Mouse (Mus musculus): ENCODE measurements around the gene Nup214. TPM values are rescaled to one million over a fixed set of nuclear protein-coding genes. Genes with fewer than 3 reads are reported as not detected.

The Nup214 gene
- polyA plus RNA-seq, 1 experiment from 2014 or later, result 72.7 TPM

- no peak overlapping the region for H3K9ac ChIP-seq (ENCODE audit: low read length)
- no peaks in the 10 kb centered on the region for H3K27me3 ChIP-seq (ENCODE audit: control insufficient read depth, insufficient read depth, low read length)
- WGBS, result 85% methylated on average over 10 of the region's 10 CpGs
- H3K4me3 ChIP-seq (ENCODE audit: low read depth, low read length), result no peak overlapping the region
- no peaks in the 10 kb centered on the region for H3K9me3 ChIP-seq (ENCODE audit: control insufficient read depth, low read length)
- ATAC-seq (ENCODE audit: insufficient read depth, low FRiP score, low TSS enrichment) (no peak), DNase-seq (ENCODE audit: low spot score) (no peak)
- H3K36me3 ChIP-seq (ENCODE audit: control insufficient read depth, insufficient read depth, low read length), result peaks cover 5% of the 10 kb centered on the region
- no peak overlapping the region for H3K4me2 ChIP-seq (ENCODE audit: low read depth)
- H3K4me1 ChIP-seq (ENCODE audit: control insufficient read depth, insufficient read depth, low read length), result no peaks in the 10 kb centered on the region; the same call in 1 of the 2 replicates
- H3K27ac ChIP-seq (ENCODE audit: low read depth, low read length), result no peak overlapping the region
These were observed 82.3 kb downstream of the Nup214 start for GRCm38 (mm10) chr2:32056524-32056923.

- no peak overlapping the region for H3K27ac ChIP-seq (ENCODE audit: low read depth, low read length)
- peaks cover 2% of the 10 kb centered on the region for H3K36me3 ChIP-seq (ENCODE audit: control insufficient read depth, insufficient read depth, low read length)
- ATAC-seq (ENCODE audit: insufficient read depth, low FRiP score, low TSS enrichment), result no peak
- H3K9ac ChIP-seq (ENCODE audit: low read length), result no peak overlapping the region
- no peaks in the 10 kb centered on the region; the same call in 1 of the 2 replicates for H3K4me1 ChIP-seq (ENCODE audit: control insufficient read depth, insufficient read depth, low read length)
- 87% methylated on average over 2 of the region's 2 CpGs for WGBS
- H3K4me2 ChIP-seq (ENCODE audit: low read depth), result no peak overlapping the region
- no peaks in the 10 kb centered on the region for H3K27me3 ChIP-seq (ENCODE audit: control insufficient read depth, insufficient read depth, low read length)
- no peak for DNase-seq (ENCODE audit: low spot score)
- no peak overlapping the region for H3K4me3 ChIP-seq (ENCODE audit: low read depth, low read length)
- no peaks in the 10 kb centered on the region for H3K9me3 ChIP-seq (ENCODE audit: control insufficient read depth, low read length)
These were observed 83.1 kb downstream of the Nup214 start for GRCm38 (mm10) chr2:32057360-32057759.

GRCm38 (mm10) chr2:32057794-32058193, 83.6 kb downstream of the Nup214 start:
- no peaks in the 10 kb centered on the region for H3K9me3 ChIP-seq (ENCODE audit: control insufficient read depth, low read length)
- no peak overlapping the region for H3K4me3 ChIP-seq (ENCODE audit: low read depth, low read length)
- DNase-seq (ENCODE audit: low spot score), result no peak
- no peak for ATAC-seq (ENCODE audit: insufficient read depth, low FRiP score, low TSS enrichment)
- no peaks in the 10 kb centered on the region for H3K36me3 ChIP-seq (ENCODE audit: control insufficient read depth, insufficient read depth, low read length)
- no peak overlapping the region for H3K27ac ChIP-seq (ENCODE audit: low read depth, low read length)
- H3K4me2 ChIP-seq (ENCODE audit: low read depth), result no peak overlapping the region
- WGBS, result 81% methylated on average over 4 of the region's 4 CpGs
- no peaks in the 10 kb centered on the region for H3K27me3 ChIP-seq (ENCODE audit: control insufficient read depth, insufficient read depth, low read length)
- H3K4me1 ChIP-seq (ENCODE audit: control insufficient read depth, insufficient read depth, low read length), result no peaks in the 10 kb centered on the region; the same call in 1 of the 2 replicates
- no peak overlapping the region for H3K9ac ChIP-seq (ENCODE audit: low read length)

- ATAC-seq (ENCODE audit: insufficient read depth, low FRiP score, low TSS enrichment), result no peak
- H3K9me3 ChIP-seq (ENCODE audit: control insufficient read depth, low read length), result no peaks in the 10 kb centered on the region
- H3K27ac ChIP-seq (ENCODE audit: low read depth, low read length), result no peak overlapping the region
- no peak for DNase-seq (ENCODE audit: low spot score)
- no peaks in the 10 kb centered on the region; the same call in 1 of the 2 replicates for H3K4me1 ChIP-seq (ENCODE audit: control insufficient read depth, insufficient read depth, low read length)
- H3K27me3 ChIP-seq (ENCODE audit: control insufficient read depth, insufficient read depth, low read length), result no peaks in the 10 kb centered on the region
- H3K4me2 ChIP-seq (ENCODE audit: low read depth), result no peak overlapping the region
- 74% methylated on average over 9 of the region's 9 CpGs for WGBS
- H3K9ac ChIP-seq (ENCODE audit: low read length), result no peak overlapping the region
- H3K36me3 ChIP-seq (ENCODE audit: control insufficient read depth, insufficient read depth, low read length), result no peaks in the 10 kb centered on the region
- no peak overlapping the region for H3K4me3 ChIP-seq (ENCODE audit: low read depth, low read length)
These were observed 84.0 kb downstream of the Nup214 start for GRCm38 (mm10) chr2:32058241-32058640.

GRCm38 (mm10) chr2:32058716-32059115, 84.5 kb downstream of the Nup214 start:
- H3K9ac ChIP-seq (ENCODE audit: low read length), result no peak overlapping the region
- H3K4me2 ChIP-seq (ENCODE audit: low read depth), result no peak overlapping the region
- no peak overlapping the region for H3K4me3 ChIP-seq (ENCODE audit: low read depth, low read length)
- H3K4me1 ChIP-seq (ENCODE audit: control insufficient read depth, insufficient read depth, low read length), result no peaks in the 10 kb centered on the region; the same call in 1 of the 2 replicates
- H3K27ac ChIP-seq (ENCODE audit: low read depth, low read length), result no peak overlapping the region
- no peaks in the 10 kb centered on the region for H3K36me3 ChIP-seq (ENCODE audit: control insufficient read depth, insufficient read depth, low read length)
- no peaks in the 10 kb centered on the region for H3K9me3 ChIP-seq (ENCODE audit: control insufficient read depth, low read length)
- no peak for ATAC-seq (ENCODE audit: insufficient read depth, low FRiP score, low TSS enrichment)
- 40% methylated on average over 5 of the region's 5 CpGs for WGBS
- no peaks in the 10 kb centered on the region for H3K27me3 ChIP-seq (ENCODE audit: control insufficient read depth, insufficient read depth, low read length)
- DNase-seq (ENCODE audit: low spot score), result no peak

- no peak overlapping the region for H3K4me2 ChIP-seq (ENCODE audit: low read depth)
- H3K9me3 ChIP-seq (ENCODE audit: control insufficient read depth, low read length), result no peaks in the 10 kb centered on the region
- H3K27me3 ChIP-seq (ENCODE audit: control insufficient read depth, insufficient read depth, low read length), result no peaks in the 10 kb centered on the region
- no peaks in the 10 kb centered on the region; the same call in 1 of the 2 replicates for H3K4me1 ChIP-seq (ENCODE audit: control insufficient read depth, insufficient read depth, low read length)
- ATAC-seq (ENCODE audit: insufficient read depth, low FRiP score, low TSS enrichment), result no peak
- no peak overlapping the region for H3K27ac ChIP-seq (ENCODE audit: low read depth, low read length)
- DNase-seq (ENCODE audit: low spot score), result no peak
- H3K4me3 ChIP-seq (ENCODE audit: low read depth, low read length), result no peak overlapping the region
- WGBS, result 79% methylated on average over 6 of the region's 6 CpGs
- H3K9ac ChIP-seq (ENCODE audit: low read length), result no peak overlapping the region
- H3K36me3 ChIP-seq (ENCODE audit: control insufficient read depth, insufficient read depth, low read length), result no peaks in the 10 kb centered on the region
These were observed 85.4 kb downstream of the Nup214 start for GRCm38 (mm10) chr2:32059613-32060012.

- Histone ChIP-seq H3K27me3 (ENCODE audit: control insufficient read depth, insufficient read depth, low read length) (no peaks in the 10 kb centered on the region), H3K4me1 (ENCODE audit: control insufficient read depth, insufficient read depth, low read length) (no peaks in the 10 kb centered on the region), H3K36me3 (ENCODE audit: control insufficient read depth, insufficient read depth, low read length) (no peaks in the 10 kb centered on the region), H3K9me3 (ENCODE audit: control insufficient read depth, low read length) (no peaks in the 10 kb centered on the region), H3K27ac (ENCODE audit: low read depth, low read length) (no peak overlapping the region), H3K4me2 (ENCODE audit: low read depth) (no peak overlapping the region), H3K4me3 (ENCODE audit: low read depth, low read length) (no peak overlapping the region), H3K9ac (ENCODE audit: low read length) (no peak overlapping the region)
- WGBS, result 67% methylated on average over 6 of the region's 6 CpGs
- DNase-seq (ENCODE audit: low spot score), result no peak
- no peak for ATAC-seq (ENCODE audit: insufficient read depth, low FRiP score, low TSS enrichment)
These were observed 86.1 kb downstream of the Nup214 start for GRCm38 (mm10) chr2:32060228-32060805.

- Histone ChIP-seq H3K9me3 (ENCODE audit: control insufficient read depth, low read length) (no peaks in the 10 kb centered on the region), H3K27me3 (ENCODE audit: control insufficient read depth, insufficient read depth, low read length) (no peaks in the 10 kb centered on the region), H3K4me1 (ENCODE audit: control insufficient read depth, insufficient read depth, low read length) (no peaks in the 10 kb centered on the region), H3K36me3 (ENCODE audit: control insufficient read depth, insufficient read depth, low read length) (no peaks in the 10 kb centered on the region), H3K9ac (ENCODE audit: low read length) (no peak overlapping the region), H3K4me3 (ENCODE audit: low read depth, low read length) (no peak overlapping the region), H3K4me2 (ENCODE audit: low read depth) (no peak overlapping the region), H3K27ac (ENCODE audit: low read depth, low read length) (no peak overlapping the region)
- DNase-seq (ENCODE audit: low spot score), result no peak
- ATAC-seq (ENCODE audit: insufficient read depth, low FRiP score, low TSS enrichment), result no peak
- WGBS, result 68% methylated on average over 2 of the region's 2 CpGs
These were observed 87.0 kb downstream of the Nup214 start for GRCm38 (mm10) chr2:32061189-32061588.

- ATAC-seq (ENCODE audit: insufficient read depth, low FRiP score, low TSS enrichment), result no peak
These were observed 87.7 kb downstream of the Nup214 start for GRCm38 (mm10) chr2:32061722-32062505.

More at GRCm38 (mm10) chr2:32061722-32062505, 87.7 kb downstream of the Nup214 start:
- Histone ChIP-seq H3K4me3 (ENCODE audit: low read depth, low read length) (no peak overlapping the region), H3K9ac (ENCODE audit: low read length) (no peak overlapping the region), H3K27ac (ENCODE audit: low read depth, low read length) (no peak overlapping the region), H3K4me2 (ENCODE audit: low read depth) (no peak overlapping the region), H3K36me3 (ENCODE audit: control insufficient read depth, insufficient read depth, low read length) (no peaks in the 10 kb centered on the region), H3K27me3 (ENCODE audit: control insufficient read depth, insufficient read depth, low read length) (no peaks in the 10 kb centered on the region), H3K4me1 (ENCODE audit: control insufficient read depth, insufficient read depth, low read length) (no peaks in the 10 kb centered on the region), H3K9me3 (ENCODE audit: control insufficient read depth, low read length) (no peaks in the 10 kb centered on the region)
- DNase-seq (ENCODE audit: low spot score), result no peak
- 81% methylated on average over 12 of the region's 12 CpGs for WGBS
